Mouse (Mus musculus) kidney, adult 2 months (tissue): ENCODE measurements at regions not wholly inside any gene's neighbourhood (a gene's known extent, or its start where the extent isn't known, plus 50 kb on each side); places are given as distances from the start of the nearest gene placed in this dataset.

ENCODE experiments used
- CTCF ChIP-seq: fragments of 200-500 bp; conservative IDR thresholded peaks from 2 replicates; pipeline ENCODE4 v1.5.1; 2011; ENCODE audit warnings: low read depth, mild to moderate bottlenecking, control low read depth, low read length, moderate library complexity, mixed read lengths; ENCODE audit not compliant: insufficient read depth, insufficient read length
- POLR2A ChIP-seq: fragments of 200-500 bp; IDR thresholded peaks from one replicate; pipeline ENCODE4 v1.6.1; 2011; ENCODE audit warnings: low read depth, low read length, control low read depth

DNA sequence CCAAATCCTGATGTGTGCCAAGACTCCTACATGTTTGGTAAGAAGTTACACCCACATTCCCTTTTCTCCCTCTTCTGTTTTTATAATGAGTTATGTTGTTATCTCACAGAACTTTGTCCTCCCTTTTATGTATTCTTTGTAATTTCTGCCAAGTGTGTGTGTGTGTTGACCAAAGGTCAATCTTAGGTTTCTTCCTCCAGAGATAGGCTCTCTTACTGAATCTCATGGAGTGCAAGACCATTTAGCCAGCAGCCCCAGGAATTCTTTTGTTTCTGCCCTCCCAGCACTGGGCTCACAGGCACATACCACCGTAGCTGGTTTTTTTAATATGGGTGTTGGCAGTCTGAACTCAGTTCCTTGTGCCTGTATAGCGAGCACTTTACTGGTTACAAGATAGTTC, 119.8 kb upstream of the Pmfbp1 start:
- TF ChIP-seq POLR2A = no peak
- no peak for TF ChIP-seq CTCF
